Mouse (Mus musculus) MEL (cell line): ENCODE measurements around the gene Rpl37.

Experiments
- CHD1 ChIP-seq: IDR thresholded peaks from 2 replicates; pipeline ENCODE4 v1.6.1; 2012; ENCODE audit warnings: low read depth, mild to moderate bottlenecking, inconsistent platforms, low read length, improper control_type of control experiment
- GATA1 ChIP-seq: IDR thresholded peaks from 2 replicates; pipeline ENCODE4 v1.6.1; 2011; ENCODE audit warnings: low read depth, low read length, improper control_type of control experiment
- USF2 ChIP-seq, 2 experiments: IDR thresholded peaks; 2 replicates each; pipeline ENCODE4 v1.6.1; 2011 to 2012; ENCODE audit warnings: improper control_type of control experiment in 2 of 2, low read length in 2 of 2, borderline replicate concordance in 1 of 2, inconsistent platforms in 1 of 2, low read depth in 1 of 2, mild to moderate bottlenecking in 1 of 2; ENCODE audit not compliant: insufficient read depth in 1 of 2

- TF ChIP-seq USF2 (IDR thresholded peaks at IDR 0.05; ENCODE audit: borderline replicate concordance in 1 of 2, insufficient read depth in 1 of 2, low read depth in 1 of 2, low read length in 2 of 2): no peak
- TF ChIP-seq CHD1: no peak
- TF ChIP-seq GATA1: peak; percentile 78
Measured at GRCm38 (mm10) chr15:5081235-5081634, 35.2 kb upstream of the Rpl37 start.
